Mouse (Mus musculus): ENCODE data around the gene Slc17a6. TPM values are rescaled to one million over a fixed set of nuclear protein-coding genes. Genes with fewer than 3 reads are reported as not detected.

The Slc17a6 gene
- total and polyA plus RNA-seq, 2 experiments from 2014 or later: 1.1 TPM; not detected in 1

GRCm38 (mm10) chr7:51629206-51629605, 7.4 kb downstream of the Slc17a6 start:
- Histone ChIP-seq H3K36me3 (replicated peaks; ENCODE audit: control insufficient read depth, insufficient read depth, low read length) (no peaks in the 10 kb centered on the region), H3K27me3 (ENCODE audit: control insufficient read depth, insufficient read depth, low read length) (peaks cover 54% of the 10 kb centered on the region)

GRCm38 (mm10) chr7:51631171-51631570, 9.4 kb downstream of the Slc17a6 start:
- ATAC-seq (ENCODE audit: insufficient read depth, low read depth): no peak
- H3K9me3 ChIP-seq (replicated peaks; ENCODE audit: control insufficient read depth, low read length): no peaks in the 10 kb centered on the region

More at GRCm38 (mm10) chr7:51629206-51629605, 7.4 kb downstream of the Slc17a6 start:
- TF ChIP-seq EP300 (IDR thresholded peaks at IDR 0.05; ENCODE audit: low read depth) (no peak), CTCF (IDR thresholded peaks at IDR 0.05; ENCODE audit: low read depth) (no peak)
- WGBS: 9% methylated on average over 3 of the region's 3 CpGs
- no peak for ATAC-seq (ENCODE audit: insufficient read depth, low read depth)
- no peak overlapping the region for H3K4me2 ChIP-seq (ENCODE audit: low read depth, low read length)
- H3K9me3 ChIP-seq (replicated peaks; ENCODE audit: control insufficient read depth, low read length): no peaks in the 10 kb centered on the region
- H3K4me1 ChIP-seq (ENCODE audit: control insufficient read depth, insufficient read depth): no peaks in the 10 kb centered on the region
- no peak overlapping the region for H3K9ac ChIP-seq (replicated peaks; ENCODE audit: low read depth, low read length)
- H3K4me3 ChIP-seq (ENCODE audit: low read depth, low read length): no peak overlapping the region
- no peak overlapping the region for H3K27ac ChIP-seq (ENCODE audit: low read depth)
- DNase-seq (ENCODE audit: low spot score): no peak

GRCm38 (mm10) chr7:51632543-51633229, 10.9 kb downstream of the Slc17a6 start:
- WGBS: 3% methylated on average over 9 of the region's 9 CpGs
- Histone ChIP-seq H3K4me2 (ENCODE audit: low read depth, low read length) (no peak overlapping the region), H3K36me3 (replicated peaks; ENCODE audit: control insufficient read depth, insufficient read depth, low read length) (no peaks in the 10 kb centered on the region), H3K9ac (replicated peaks; ENCODE audit: low read depth, low read length) (no peak overlapping the region), H3K27me3 (ENCODE audit: control insufficient read depth, insufficient read depth, low read length) (peaks cover 20% of the 10 kb centered on the region), H3K9me3 (replicated peaks; ENCODE audit: control insufficient read depth, low read length) (no peaks in the 10 kb centered on the region), H3K4me1 (ENCODE audit: control insufficient read depth, insufficient read depth) (no peaks in the 10 kb centered on the region), H3K27ac (ENCODE audit: low read depth) (no peak overlapping the region), H3K4me3 (ENCODE audit: low read depth, low read length) (no peak overlapping the region)
- DNase-seq (ENCODE audit: low spot score) (no peak), ATAC-seq (ENCODE audit: insufficient read depth, low read depth) (no peak)
- TF ChIP-seq EP300 (IDR thresholded peaks at IDR 0.05; ENCODE audit: low read depth) (no peak), CTCF (IDR thresholded peaks at IDR 0.05; ENCODE audit: low read depth) (no peak)

More at GRCm38 (mm10) chr7:51631171-51631570, 9.4 kb downstream of the Slc17a6 start:
- no peak overlapping the region for H3K9ac ChIP-seq (replicated peaks; ENCODE audit: low read depth, low read length)
- no peaks in the 10 kb centered on the region for H3K4me1 ChIP-seq (ENCODE audit: control insufficient read depth, insufficient read depth)
- H3K36me3 ChIP-seq (replicated peaks; ENCODE audit: control insufficient read depth, insufficient read depth, low read length): no peaks in the 10 kb centered on the region
- TF ChIP-seq EP300 (IDR thresholded peaks at IDR 0.05; ENCODE audit: low read depth) (no peak), CTCF (IDR thresholded peaks at IDR 0.05; ENCODE audit: low read depth) (no peak)
- DNase-seq (ENCODE audit: low spot score): no peak
- WGBS: 52% methylated on average over 3 of the region's 3 CpGs
- no peak overlapping the region for H3K27ac ChIP-seq (ENCODE audit: low read depth)
- no peak overlapping the region for H3K4me3 ChIP-seq (ENCODE audit: low read depth, low read length)
- no peak overlapping the region for H3K4me2 ChIP-seq (ENCODE audit: low read depth, low read length)
- H3K27me3 ChIP-seq (ENCODE audit: control insufficient read depth, insufficient read depth, low read length): peaks cover 35% of the 10 kb centered on the region

DNA sequence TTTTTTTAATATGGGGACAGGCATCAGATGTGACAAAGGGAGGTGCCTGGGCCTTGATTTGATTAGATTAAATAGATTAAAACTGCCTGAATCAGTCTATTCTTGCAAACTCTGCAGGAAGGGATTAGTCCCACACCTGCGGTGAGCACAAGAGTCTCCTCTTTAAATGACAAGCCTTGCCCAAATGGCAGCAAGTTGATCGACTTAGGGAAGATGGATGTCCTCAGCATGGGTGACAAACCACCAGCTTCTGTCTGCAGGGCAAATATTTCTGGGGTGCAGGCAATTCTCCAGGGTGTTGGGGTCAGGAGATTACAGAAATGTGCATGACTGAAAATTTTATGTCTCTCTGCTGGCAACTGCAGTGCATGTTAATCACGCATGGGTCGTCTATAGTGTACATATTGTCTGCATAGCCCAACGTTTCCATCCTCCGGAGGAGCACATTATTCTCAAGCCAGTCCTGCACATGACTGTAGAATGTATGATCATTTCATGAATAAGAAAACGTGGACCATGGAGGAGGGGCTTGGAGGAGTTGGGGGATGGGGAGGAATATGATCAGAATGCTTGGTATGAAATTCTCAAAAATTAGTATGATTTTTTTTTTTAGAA, 11.5 kb downstream of the Slc17a6 start:
- TF ChIP-seq EP300 (IDR thresholded peaks at IDR 0.05; ENCODE audit: low read depth) (no peak), CTCF (IDR thresholded peaks at IDR 0.05; ENCODE audit: low read depth) (no peak)
- Histone ChIP-seq H3K9me3 (replicated peaks; ENCODE audit: control insufficient read depth, low read length) (no peaks in the 10 kb centered on the region), H3K9ac (replicated peaks; ENCODE audit: low read depth, low read length) (no peak overlapping the region), H3K27ac (ENCODE audit: low read depth) (no peak overlapping the region), H3K27me3 (ENCODE audit: control insufficient read depth, insufficient read depth, low read length) (peaks cover 13% of the 10 kb centered on the region), H3K4me3 (ENCODE audit: low read depth, low read length) (no peak overlapping the region), H3K4me1 (ENCODE audit: control insufficient read depth, insufficient read depth) (no peaks in the 10 kb centered on the region), H3K36me3 (replicated peaks; ENCODE audit: control insufficient read depth, insufficient read depth, low read length) (no peaks in the 10 kb centered on the region), H3K4me2 (ENCODE audit: low read depth, low read length) (no peak overlapping the region)
- ATAC-seq (ENCODE audit: insufficient read depth, low read depth): no peak
- no peak for DNase-seq (ENCODE audit: low spot score)
- WGBS: 5% methylated on average over 7 of the region's 7 CpGs

DNA sequence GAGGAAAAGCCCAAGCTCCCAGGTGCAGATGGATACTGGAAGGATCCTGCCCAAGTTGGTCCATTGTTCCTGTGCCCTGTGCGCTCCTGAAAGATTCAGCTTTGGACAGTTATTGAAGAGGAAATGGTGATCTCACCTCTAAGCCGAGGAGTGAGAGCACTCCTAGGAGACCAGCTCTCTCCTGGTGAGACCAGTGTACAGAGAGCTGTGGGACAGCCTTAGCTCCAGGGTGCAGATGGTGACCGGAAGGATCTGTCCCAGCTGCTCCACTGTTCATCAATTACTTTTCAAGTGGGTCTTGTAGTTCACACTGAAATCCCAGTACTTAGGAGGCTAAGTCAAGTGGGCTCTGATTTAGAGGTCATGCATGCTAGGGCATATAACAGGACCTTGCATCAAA, 35.3 kb downstream of the Slc17a6 start:
- Histone ChIP-seq H3K4me3 (ENCODE audit: low read depth, low read length) (no peak overlapping the region), H3K27me3 (ENCODE audit: control insufficient read depth, insufficient read depth, low read length) (no peaks in the 10 kb centered on the region), H3K4me2 (ENCODE audit: low read depth, low read length) (no peak overlapping the region), H3K4me1 (ENCODE audit: control insufficient read depth, insufficient read depth) (no peaks in the 10 kb centered on the region), H3K9ac (replicated peaks; ENCODE audit: low read depth, low read length) (no peak overlapping the region), H3K36me3 (replicated peaks; ENCODE audit: control insufficient read depth, insufficient read depth, low read length) (no peaks in the 10 kb centered on the region), H3K27ac (ENCODE audit: low read depth) (no peak overlapping the region), H3K9me3 (replicated peaks; ENCODE audit: control insufficient read depth, low read length) (no peaks in the 10 kb centered on the region)
- TF ChIP-seq EP300 (IDR thresholded peaks at IDR 0.05; ENCODE audit: low read depth): no peak
- no peak for TF ChIP-seq CTCF (IDR thresholded peaks at IDR 0.05; ENCODE audit: low read depth)
- no peak for ATAC-seq (ENCODE audit: insufficient read depth, low read depth)
- no peak for DNase-seq (ENCODE audit: low spot score)
- 64% methylated on average over 3 of the region's 3 CpGs for WGBS
